Mouse (Mus musculus): ENCODE data around the gene Cnnm3.

DNA sequence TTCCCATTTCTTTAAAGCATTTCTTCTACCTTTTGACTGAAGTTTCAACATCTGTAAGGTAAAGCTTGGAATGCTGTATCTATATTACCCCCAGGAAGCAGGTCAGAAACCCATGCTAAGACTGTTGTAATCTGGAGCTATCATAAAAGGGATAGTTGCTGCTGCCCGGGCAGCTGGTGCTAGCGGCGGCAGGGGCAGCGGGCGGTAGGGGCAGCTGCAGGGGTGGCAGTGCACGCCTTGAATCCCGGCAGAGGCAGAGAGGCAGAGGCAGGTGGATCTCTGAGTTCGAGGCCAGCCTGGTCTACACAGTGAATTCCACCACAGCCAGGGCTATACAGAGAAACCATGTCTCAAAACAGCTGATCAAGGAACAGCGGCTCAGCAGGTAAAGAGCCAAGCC is 31.3 kb downstream of the Cnnm3 start:
- TF ChIP-seq CTCF (IDR thresholded peaks at IDR 0.05; ENCODE audit: borderline replicate concordance, insufficient read depth, low read length): no peak
- no peak for TF ChIP-seq POLR2A (IDR thresholded peaks at IDR 0.05; ENCODE audit: low read depth, low read length)
